In genomic region chr5:118373581-118373981, GRCm38 (mm10) we compare ENCODE assay signal across 8 mouse cellular contexts.
DNase-seq lines count a peak whose midpoint lies in the region; ATAC-seq and TF ChIP-seq lines count a peak whose summit lies in the region.

No protein-coding gene starts in this region.

- H3K27ac ChIP-seq in lung, embryonic 16.5 days (ENCODE audit: low read length), result peak overlapping the region; percentile 37; the same call in 1 of the 2 replicates
- H3K27ac ChIP-seq in forebrain, embryonic 15.5 days (replicated peaks), result no peak overlapping the region
- H3K27ac ChIP-seq in liver, postnatal 0 days (ENCODE audit: low read depth), result no peak overlapping the region

- no peaks in the 10 kb centered on the region for H3K9me3 ChIP-seq in lung, embryonic 16.5 days (ENCODE audit: control insufficient read depth, low read length)
- no peaks in the 10 kb centered on the region for H3K9me3 ChIP-seq in forebrain, embryonic 15.5 days
- no peaks in the 10 kb centered on the region for H3K9me3 ChIP-seq in liver, postnatal 0 days (ENCODE audit: low read length)

- H3K9ac ChIP-seq in lung, embryonic 16.5 days (ENCODE audit: low read length), result peak overlapping the region; percentile 39
- H3K9ac ChIP-seq in forebrain, embryonic 15.5 days (replicated peaks), result no peak overlapping the region
- no peak overlapping the region for H3K9ac ChIP-seq in liver, postnatal 0 days (replicated peaks)

- peaks cover 34% of the 10 kb centered on the region for H3K4me1 ChIP-seq in lung, embryonic 16.5 days (replicated peaks; ENCODE audit: control insufficient read depth, insufficient read depth, low read length)
- H3K4me1 ChIP-seq in forebrain, embryonic 15.5 days, result peaks cover 12% of the 10 kb centered on the region
- peaks cover 27% of the 10 kb centered on the region for H3K4me1 ChIP-seq in liver, postnatal 0 days (ENCODE audit: insufficient read depth)

- no peaks in the 10 kb centered on the region for H3K36me3 ChIP-seq in lung, embryonic 16.5 days (ENCODE audit: control insufficient read depth, insufficient read depth, low read length)
- no peaks in the 10 kb centered on the region for H3K36me3 ChIP-seq in forebrain, embryonic 15.5 days
- no peaks in the 10 kb centered on the region for H3K36me3 ChIP-seq in liver, postnatal 0 days (replicated peaks; ENCODE audit: insufficient read depth, low read length)

- no peak; the same call in 1 of the 2 replicates for ATAC-seq in lung, embryonic 16.5 days (ENCODE audit: low read depth)
- 0 out of 2 replicates have a peak, but pooled peaks have one; percentile 26 for ATAC-seq in forebrain, embryonic 15.5 days (replicated peaks)
- ATAC-seq in liver, postnatal 0 days, result no peak

- H3K27me3 ChIP-seq in lung, embryonic 16.5 days (ENCODE audit: control insufficient read depth, insufficient read depth, low read depth, low read length), result no peaks in the 10 kb centered on the region; the same call in 1 of the 2 replicates
- H3K27me3 ChIP-seq in forebrain, embryonic 15.5 days, result no peaks in the 10 kb centered on the region
- no peaks in the 10 kb centered on the region for H3K27me3 ChIP-seq in liver, postnatal 0 days (ENCODE audit: insufficient read depth, low read length)

- no peak for TF ChIP-seq EP300 in liver, postnatal 0 days (IDR thresholded peaks at IDR 0.05; ENCODE audit: low read depth)

- WGBS in lung, embryonic 16.5 days, result 12% methylated on average over 13 of the region's 13 CpGs
- WGBS in forebrain, embryonic 15.5 days, result 3% methylated on average over 13 of the region's 13 CpGs
- WGBS in liver, postnatal 0 days (ENCODE audit: insufficient replicate concordance), result 25% methylated on average over 13 of the region's 13 CpGs

- no peak for TF ChIP-seq CTCF in liver, postnatal 0 days (IDR thresholded peaks at IDR 0.05; ENCODE audit: low read depth)

- DNase-seq in lung, postnatal 10 days, result no peak
- peak; percentile 25 for DNase-seq in kidney, adult 9 months
- DNase-seq in liver, postnatal 0 days, result no peak
- DNase-seq in spleen, postnatal 10 days (ENCODE audit: low spot score in 2 of 2), result no peak
- no peak for DNase-seq in urinary bladder, postnatal 4 days (ENCODE audit: low spot score in 2 of 2)
- DNase-seq in c-Kit-positive CD71-positive TER-119-positive erythroid progenitor cells, embryonic 14.5 days (ENCODE audit: low spot score), result no peak

- H3K4me2 ChIP-seq in lung, embryonic 16.5 days (ENCODE audit: low read depth, low read length), result peak overlapping the region; percentile 41
- peak overlapping the region; percentile 9 for H3K4me2 ChIP-seq in forebrain, embryonic 15.5 days (replicated peaks)
- H3K4me2 ChIP-seq in liver, postnatal 0 days (ENCODE audit: low read depth, low read length), result peak overlapping the region; percentile 29; the same call in 1 of the 2 replicates

- 0 out of 2 replicates have a peak overlapping the region, but pooled peaks have one; percentile 14 for H3K4me3 ChIP-seq in lung, embryonic 16.5 days (ENCODE audit: low read length)
- no peak overlapping the region for H3K4me3 ChIP-seq in forebrain, embryonic 15.5 days
- H3K4me3 ChIP-seq in liver, postnatal 0 days (ENCODE audit: low read depth, low read length), result no peak overlapping the region
